Mouse (Mus musculus) neutrophil, adult 5-6 weeks (primary cell): ENCODE measurements around the gene Gm11549. TPM values are rescaled to one million over a fixed set of nuclear protein-coding genes. Genes with fewer than 3 reads are reported as not detected.

Source experiments
- ATAC-seq: fragments of 151-379, 151-347 bp; 2 replicates; pipeline ENCODE4 v1.8.0; 2017; ENCODE audit warnings: mild to moderate bottlenecking, moderate TSS enrichment; ENCODE audit not compliant: insufficient number of reproducible peaks, poor library complexity, low FRiP score, severe bottlenecking; ENCODE audit errors: extremely low read depth
- total RNA-seq: library from RNA; stranded (forward); fragments of 200-1000 nt; gene quantifications from 2 replicates; pipeline ENCODE4 v1.2.3, GENCODE M21; 2017

The Gm11549 gene
- total RNA-seq, 1 experiment from 2014 or later = not detected

DNA sequence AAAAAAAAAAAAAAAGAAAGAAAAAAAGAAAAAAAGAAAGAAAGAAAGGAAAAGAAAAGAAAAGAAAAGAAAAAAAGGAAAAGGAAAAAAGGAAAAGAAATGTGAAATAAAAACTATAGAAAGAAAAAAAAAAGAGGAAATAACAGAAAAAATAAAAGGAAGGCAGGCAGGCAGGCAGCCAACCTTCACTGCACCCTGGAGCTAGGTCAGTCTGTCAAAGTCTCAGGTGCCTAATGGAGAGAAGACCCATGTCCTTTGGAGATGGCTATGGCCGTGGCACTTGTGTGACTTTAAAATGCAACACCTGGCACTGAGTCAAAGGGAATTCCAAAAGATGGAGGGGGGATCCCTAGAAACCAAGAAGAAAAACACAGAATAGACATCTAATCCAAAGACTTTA, 33.2 kb downstream of the Gm11549 start:
- no peak for ATAC-seq

- no peak for ATAC-seq
These were observed 34.7 kb downstream of the Gm11549 start for GRCm38 (mm10) chr3:36486881-36487280.

- no peak for ATAC-seq
These were observed 35.4 kb downstream of the Gm11549 start for GRCm38 (mm10) chr3:36486176-36486575.

- no peak for ATAC-seq
These were observed 37.3 kb downstream of the Gm11549 start for GRCm38 (mm10) chr3:36484292-36484691.

DNA sequence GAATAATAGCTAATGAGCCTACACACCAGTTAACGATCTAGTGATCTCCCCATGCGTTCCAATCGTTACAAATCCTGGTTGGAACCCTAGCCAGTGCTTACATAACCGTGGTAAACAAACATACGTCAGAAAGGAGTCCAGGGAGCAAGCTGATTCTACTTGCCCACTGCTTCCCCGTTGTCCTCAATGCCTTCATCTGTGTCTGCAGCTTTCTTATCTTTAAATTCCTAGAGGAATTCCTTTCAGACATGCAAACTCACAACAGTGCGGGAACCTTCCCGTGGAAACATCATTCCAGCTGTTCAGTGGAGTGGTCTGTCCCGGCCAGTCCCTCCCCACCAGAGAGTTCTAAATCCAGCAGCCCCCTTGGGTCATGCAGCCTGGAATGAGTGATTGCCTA, 38.7 kb downstream of the Gm11549 start:
- ATAC-seq = no peak

DNA sequence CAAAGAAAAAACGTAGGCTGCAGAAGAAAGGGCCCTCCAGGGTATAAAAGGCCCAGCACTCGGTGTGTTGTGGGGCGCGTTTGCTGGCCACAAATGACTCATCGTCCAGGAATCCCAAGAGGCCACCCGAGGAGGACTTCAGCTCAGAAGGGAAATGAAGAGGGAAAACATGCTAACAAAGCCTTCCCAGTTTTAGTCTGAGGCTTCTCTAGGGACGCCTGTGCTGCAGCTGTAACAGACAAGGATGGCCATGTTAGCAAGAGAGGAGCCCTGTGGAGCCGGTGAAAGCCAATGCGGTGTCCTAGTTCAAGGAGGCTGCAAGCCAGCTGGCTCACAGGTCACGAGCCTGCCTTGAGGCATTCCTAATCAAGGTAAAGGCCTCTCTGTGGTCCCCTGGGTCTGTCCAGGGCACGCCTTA, 39.8 kb downstream of the Gm11549 start:
- ATAC-seq = no peak

- ATAC-seq = no peak
These were observed 41.1 kb downstream of the Gm11549 start for GRCm38 (mm10) chr3:36480486-36480885.

- ATAC-seq = no peak
These were observed 42.8 kb downstream of the Gm11549 start for GRCm38 (mm10) chr3:36478776-36479175.

GRCm38 (mm10) chr3:36476261-36477155, 45.1 kb downstream of the Gm11549 start:
- no peak for ATAC-seq

- ATAC-seq = peak; percentile 94
These were observed 46.0 kb downstream of the Gm11549 start, which contains the start of the genes Anxa5 and 1810062G17Rik for GRCm38 (mm10) chr3:36475532-36476087. TSS of gene Anxa5 (minus strand) at chr3:36475894. TSS of gene 1810062G17Rik (plus strand) at chr3:36475937.

DNA sequence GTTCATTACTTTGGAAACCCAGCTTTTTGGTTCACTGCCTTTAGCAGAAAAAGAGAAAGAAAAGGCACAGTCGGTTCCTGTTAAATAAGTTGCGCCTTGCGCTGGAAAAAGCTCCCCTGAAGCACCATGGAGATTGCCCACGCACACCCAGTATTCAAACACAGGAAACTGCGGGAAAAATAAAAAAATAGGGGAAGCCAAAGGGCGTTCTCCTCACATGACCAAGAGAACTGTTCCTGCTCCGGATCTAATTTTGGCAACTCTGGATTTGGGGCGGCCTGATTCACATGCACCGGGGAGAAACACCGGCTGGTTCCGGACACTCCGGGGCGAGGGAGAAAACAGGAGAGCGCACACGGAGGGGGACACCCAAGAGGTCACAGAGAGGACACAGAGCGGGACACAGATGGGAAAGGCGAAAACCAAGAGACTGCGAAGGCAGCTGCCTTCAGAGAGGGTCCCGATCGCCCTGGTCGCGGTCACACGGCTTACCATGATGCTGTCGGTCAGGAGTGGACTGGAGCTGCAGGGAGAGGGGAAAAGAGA, 46.6 kb downstream of the Gm11549 start:
- no peak for ATAC-seq

DNA sequence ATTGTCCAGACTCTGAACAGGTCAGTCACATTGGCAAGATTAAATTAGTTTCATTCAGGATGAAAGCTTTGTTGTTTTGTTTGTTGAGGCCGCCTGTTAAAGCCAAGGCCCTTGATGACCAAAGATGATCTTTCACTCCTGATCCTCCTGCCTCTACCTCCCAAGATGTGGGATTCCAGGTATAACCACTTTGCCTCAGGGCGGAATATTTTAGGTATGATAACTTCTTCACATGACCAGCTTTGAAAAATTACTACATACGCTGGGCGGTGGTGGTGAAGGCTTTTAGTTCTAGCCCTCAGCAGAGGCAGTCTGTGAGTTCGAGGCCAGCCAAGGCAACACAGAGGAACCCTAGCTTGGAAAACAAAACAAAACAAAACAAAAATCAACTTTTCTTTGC, 47.2 kb downstream of the Gm11549 start:
- ATAC-seq = no peak

- ATAC-seq = no peak
These were observed 48.4 kb downstream of the Gm11549 start for GRCm38 (mm10) chr3:36473222-36473621.

DNA sequence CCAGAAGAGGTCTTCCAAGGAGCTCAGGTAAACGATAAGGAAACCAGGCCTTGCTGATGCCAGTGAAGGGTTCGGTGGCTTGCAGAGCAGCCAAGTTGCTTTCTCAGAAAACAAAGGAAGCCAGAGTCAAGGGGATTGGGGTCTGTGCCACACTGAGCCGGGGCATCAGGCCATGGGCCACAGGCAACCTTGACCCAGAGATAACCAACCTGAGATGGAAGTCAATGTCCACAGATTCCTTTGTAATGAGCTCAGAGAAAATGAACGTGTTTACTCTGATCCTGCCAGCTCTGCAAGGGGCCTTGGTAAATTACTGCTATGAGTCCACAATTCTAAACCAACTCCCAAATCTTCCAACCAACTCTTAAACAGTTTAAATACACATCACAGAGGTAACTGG, 49.8 kb downstream of the Gm11549 start:
- ATAC-seq = no peak

DNA sequence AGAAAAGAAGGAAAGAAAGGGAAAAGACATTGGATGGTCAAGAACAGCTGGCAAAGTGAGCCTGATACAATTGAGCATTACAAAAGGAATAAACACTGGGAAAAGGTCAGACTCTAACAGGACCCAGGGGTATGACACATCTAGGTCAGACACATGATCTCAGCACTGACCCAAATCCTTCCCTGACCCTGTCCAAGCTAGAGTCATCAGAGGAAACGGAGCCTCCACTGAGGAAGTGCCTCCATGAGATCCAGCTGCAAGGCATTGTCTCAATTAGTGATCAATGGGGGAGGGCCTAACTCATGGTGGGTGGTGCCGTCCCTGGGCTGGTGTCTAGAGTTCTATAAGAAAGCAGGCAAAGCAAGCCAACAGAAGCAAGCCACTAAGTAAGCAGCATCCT, 52.7 kb downstream of the Gm11549 start:
- no peak for ATAC-seq

DNA sequence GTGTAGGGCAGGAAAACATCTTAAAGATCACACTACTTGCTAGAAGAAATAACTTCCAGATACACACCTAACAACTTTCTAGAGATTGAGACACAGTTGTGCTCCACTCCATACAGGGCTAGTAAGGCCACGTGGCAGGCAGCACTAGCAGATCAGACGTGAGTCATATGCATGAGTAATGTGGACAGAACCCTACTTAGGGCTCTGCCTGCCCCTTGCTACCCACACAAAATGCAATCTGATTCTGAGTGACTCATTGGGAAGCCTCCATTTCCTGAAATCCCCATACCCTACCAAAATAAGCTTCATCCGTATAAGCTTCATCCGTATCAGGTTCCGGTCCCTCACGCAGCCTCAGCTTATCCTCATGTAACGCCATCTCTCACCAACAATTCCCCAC, 54.0 kb downstream of the Gm11549 start:
- ATAC-seq = no peak

- no peak for ATAC-seq
These were observed 56.1 kb downstream of the Gm11549 start for GRCm38 (mm10) chr3:36465538-36465937.
